Mouse (Mus musculus) heart, embryonic 13.5 days (tissue): ENCODE data around the gene Slc29a2. TPM values are rescaled to one million over a fixed set of nuclear protein-coding genes. Genes with fewer than 3 reads are reported as not detected.
"Not testable (repeated sequence)": the region's sequence is repeated elsewhere in the genome, so short reads cannot be mapped to it uniquely, and the experiment has no call there.

Source experiments
- ATAC-seq: fragments of 200-750 bp; cut with Nextera tagmentation; 2 replicates; pipeline ENCODE4 v1.8.0; 2017; ENCODE audit warnings: moderate TSS enrichment; ENCODE audit not compliant: insufficient number of reproducible peaks, low FRiP score, low TSS enrichment; ENCODE audit errors: extremely low read depth
- H3K27ac ChIP-seq: fragments of 300-500 bp; sonication (generic); replicated peaks from 2 replicates; pipeline ENCODE4 v1.5.1; 2015; ENCODE audit warnings: moderate library complexity, mild to moderate bottlenecking, inconsistent platforms
- H3K27me3 ChIP-seq: fragments of 300-500 bp; sonication (generic); replicated peaks from 2 replicates; pipeline ENCODE4 v1.6.1; 2015; ENCODE audit warnings: mild to moderate bottlenecking, inconsistent platforms
- H3K36me3 ChIP-seq: fragments of 300-500 bp; sonication (generic); 2 replicates; pipeline ENCODE4 v1.6.1; 2015; ENCODE audit warnings: mild to moderate bottlenecking, inconsistent platforms
- H3K4me1 ChIP-seq: fragments of 300-500 bp; sonication (generic); 2 replicates; pipeline ENCODE4 v1.6.1; 2015; ENCODE audit warnings: inconsistent platforms
- H3K4me2 ChIP-seq: fragments of 300-500 bp; sonication (generic); 2 replicates; pipeline ENCODE4 v1.6.1; 2015; ENCODE audit warnings: inconsistent platforms, mild to moderate bottlenecking, moderate library complexity
- H3K4me3 ChIP-seq: fragments of 300-500 bp; sonication (generic); 2 replicates; pipeline ENCODE4 v1.5.1; 2015; ENCODE audit warnings: moderate library complexity, mild to moderate bottlenecking, inconsistent platforms
- H3K9ac ChIP-seq: fragments of 300-500 bp; sonication (generic); 2 replicates; pipeline ENCODE4 v1.6.1; 2015; ENCODE audit warnings: inconsistent platforms, mild to moderate bottlenecking, moderate library complexity
- H3K9me3 ChIP-seq: fragments of 300-500 bp; sonication (generic); 2 replicates; pipeline ENCODE4 v1.6.1; 2016; ENCODE audit warnings: inconsistent platforms
- WGBS: fragments of 180-500 bp; shearing (Covaris S2); methylation state at CpG from one replicate; pipeline ENCODE4 v1.1.7; 2015; ENCODE audit warnings: mixed read lengths; 5-methylcytosine and 5-hydroxymethylcytosine counted together
- polyA plus RNA-seq: library from polyadenylated mRNA; unstranded; fragments of >200 nt; fragmentation: Nextera tagmentation; extraction: Ambion mirVana; gene quantifications from 2 replicates; pipeline ENCODE4 v1.2.1, GENCODE M21; 2015

Slc29a2 gene
- polyA plus RNA-seq, 1 experiment from 2014 or later = 8.5 TPM

GRCm38 (mm10) chr19:5001666-5002406 is 21.8 kb upstream of the Slc29a2 start:
- H3K4me1 ChIP-seq = peaks cover 24% of the 10 kb centered on the region
- 2% methylated on average over 39 of the region's 39 CpGs for WGBS
- peak overlapping the region; percentile 43 for H3K4me3 ChIP-seq
- H3K27ac ChIP-seq = peak overlapping the region; percentile 60
- no peaks in the 10 kb centered on the region for H3K36me3 ChIP-seq
- H3K27me3 ChIP-seq = peaks cover 9% of the 10 kb centered on the region
- ATAC-seq = peak; percentile 76; the same call in 1 of the 2 replicates
- peak overlapping the region; percentile 57 for H3K9ac ChIP-seq
- H3K9me3 ChIP-seq = no peaks in the 10 kb centered on the region
- H3K4me2 ChIP-seq = peak overlapping the region; percentile 70

- H3K27ac ChIP-seq, H3K27me3 ChIP-seq, H3K36me3 ChIP-seq, H3K9me3 ChIP-seq, H3K4me3 ChIP-seq, H3K9ac ChIP-seq, H3K4me2 ChIP-seq, ATAC-seq: not testable (repeated sequence)
- WGBS = 52% methylated on average over 2 of the region's 2 CpGs
- H3K4me1 ChIP-seq = peaks cover 24% of the 10 kb centered on the region
Measured at GRCm38 (mm10) chr19:5003644-5004043, 20.0 kb upstream of the Slc29a2 start.

- H3K4me1 ChIP-seq = peaks cover 14% of the 10 kb centered on the region
- no peaks in the 10 kb centered on the region for H3K9me3 ChIP-seq
- no peak overlapping the region for H3K9ac ChIP-seq
- no peaks in the 10 kb centered on the region for H3K27me3 ChIP-seq
- no peaks in the 10 kb centered on the region for H3K36me3 ChIP-seq
- ATAC-seq = no peak
- WGBS = 56% methylated on average over 4 of the region's 4 CpGs
- H3K27ac ChIP-seq = no peak overlapping the region
- no peak overlapping the region for H3K4me3 ChIP-seq
- H3K4me2 ChIP-seq = no peak overlapping the region
Measured at GRCm38 (mm10) chr19:5004925-5005324, 18.7 kb upstream of the Slc29a2 start.

- Histone ChIP-seq H3K4me2 (no peak overlapping the region), H3K27ac (0 out of 2 replicates have a peak overlapping the region, but pooled peaks have one; percentile 24), H3K9ac (no peak overlapping the region), H3K4me1 (peaks cover 31% of the 10 kb centered on the region), H3K4me3 (no peak overlapping the region), H3K9me3 (no peaks in the 10 kb centered on the region), H3K27me3 (no peaks in the 10 kb centered on the region), H3K36me3 (no peaks in the 10 kb centered on the region)
- WGBS = 39% methylated on average over 8 of the region's 8 CpGs
- ATAC-seq = no peak
Measured at GRCm38 (mm10) chr19:5013138-5013537, 10.5 kb upstream of the Slc29a2 start.

- Histone ChIP-seq H3K36me3 (no peaks in the 10 kb centered on the region), H3K4me3 (no peak overlapping the region), H3K4me2 (no peak overlapping the region), H3K9me3 (no peaks in the 10 kb centered on the region), H3K27ac (peak overlapping the region; percentile 96), H3K4me1 (peaks cover 31% of the 10 kb centered on the region), H3K27me3 (no peaks in the 10 kb centered on the region), H3K9ac (no peak overlapping the region)
- WGBS = 18% methylated on average over 8 of the region's 8 CpGs
- ATAC-seq = no peak
Measured at GRCm38 (mm10) chr19:5014961-5015398, 8.7 kb upstream of the Slc29a2 start.

GRCm38 (mm10) chr19:5016221-5016742 is 7.4 kb upstream of the Slc29a2 start:
- WGBS = 22% methylated on average over 10 of the region's 10 CpGs
- Histone ChIP-seq H3K9ac (peak overlapping the region; percentile 62), H3K27me3 (no peaks in the 10 kb centered on the region), H3K4me3 (0 out of 2 replicates have a peak overlapping the region, but pooled peaks have one; percentile 8), H3K27ac (peak overlapping the region; percentile 96), H3K4me2 (peak overlapping the region; percentile 59), H3K9me3 (no peaks in the 10 kb centered on the region), H3K36me3 (no peaks in the 10 kb centered on the region), H3K4me1 (peaks cover 34% of the 10 kb centered on the region)
- ATAC-seq = peak; percentile 58

GRCm38 (mm10) chr19:5016782-5017181 is 6.9 kb upstream of the Slc29a2 start:
- H3K27ac ChIP-seq = peak overlapping the region; percentile 96
- peak overlapping the region; percentile 62 for H3K9ac ChIP-seq
- no peaks in the 10 kb centered on the region for H3K9me3 ChIP-seq
- WGBS = 20% methylated on average over 12 of the region's 12 CpGs
- H3K36me3 ChIP-seq = no peaks in the 10 kb centered on the region
- no peaks in the 10 kb centered on the region for H3K27me3 ChIP-seq
- H3K4me3 ChIP-seq = 0 out of 2 replicates have a peak overlapping the region, but pooled peaks have one; percentile 8
- H3K4me2 ChIP-seq = peak overlapping the region; percentile 59
- H3K4me1 ChIP-seq = peaks cover 34% of the 10 kb centered on the region
- no peak for ATAC-seq

GRCm38 (mm10) chr19:5017611-5018010 is 6.0 kb upstream of the Slc29a2 start:
- WGBS = 65% methylated on average over 4 of the region's 4 CpGs
- H3K36me3 ChIP-seq = no peaks in the 10 kb centered on the region
- no peak for ATAC-seq
- no peak overlapping the region for H3K4me2 ChIP-seq
- H3K9me3 ChIP-seq = no peaks in the 10 kb centered on the region
- H3K4me3 ChIP-seq = no peak overlapping the region
- no peaks in the 10 kb centered on the region for H3K27me3 ChIP-seq
- H3K27ac ChIP-seq = no peak overlapping the region
- H3K9ac ChIP-seq = no peak overlapping the region
- H3K4me1 ChIP-seq = peaks cover 34% of the 10 kb centered on the region

GRCm38 (mm10) chr19:5018191-5018590 is 5.5 kb upstream of the Slc29a2 start:
- Histone ChIP-seq H3K4me3 (no peak overlapping the region), H3K4me2 (no peak overlapping the region), H3K27me3 (no peaks in the 10 kb centered on the region), H3K9ac (no peak overlapping the region), H3K27ac (no peak overlapping the region), H3K36me3 (no peaks in the 10 kb centered on the region), H3K9me3 (no peaks in the 10 kb centered on the region), H3K4me1 (peaks cover 34% of the 10 kb centered on the region)
- ATAC-seq = no peak
- 70% methylated on average over 3 of the region's 3 CpGs for whole genome bisulfite sequencing

GRCm38 (mm10) chr19:5021416-5021815 is 2.2 kb upstream of the Slc29a2 start:
- 71% methylated on average over 2 of the region's 2 CpGs for WGBS
- peaks cover 8% of the 10 kb centered on the region for H3K36me3 ChIP-seq
- H3K27me3 ChIP-seq = no peaks in the 10 kb centered on the region
- ATAC-seq = no peak
- no peak overlapping the region for H3K9ac ChIP-seq
- H3K4me2 ChIP-seq = no peak overlapping the region
- no peak overlapping the region for H3K4me3 ChIP-seq
- peaks cover 27% of the 10 kb centered on the region for H3K4me1 ChIP-seq
- no peak overlapping the region for H3K27ac ChIP-seq
- H3K9me3 ChIP-seq = no peaks in the 10 kb centered on the region

- Histone ChIP-seq H3K4me3 (no peak overlapping the region), H3K36me3 (peaks cover 55% of the 10 kb centered on the region), H3K4me1 (peaks cover 17% of the 10 kb centered on the region; the same call in 1 of the 2 replicates), H3K27ac (no peak overlapping the region), H3K9ac (no peak overlapping the region), H3K4me2 (no peak overlapping the region), H3K27me3 (no peaks in the 10 kb centered on the region), H3K9me3 (no peaks in the 10 kb centered on the region)
- WGBS = 75% methylated on average over 8 of the region's 8 CpGs
- no peak for ATAC-seq
Measured at GRCm38 (mm10) chr19:5026111-5026510, 2.5 kb downstream of the Slc29a2 start.

GRCm38 (mm10) chr19:5032686-5033085 is 9.0 kb downstream of the Slc29a2 start:
- Histone ChIP-seq H3K9me3 (no peaks in the 10 kb centered on the region), H3K36me3 (peaks cover 46% of the 10 kb centered on the region), H3K9ac (no peak overlapping the region), H3K27ac (no peak overlapping the region), H3K4me3 (no peak overlapping the region), H3K4me1 (peaks cover 2% of the 10 kb centered on the region), H3K4me2 (no peak overlapping the region), H3K27me3 (no peaks in the 10 kb centered on the region)
- 74% methylated on average over 3 of the region's 3 CpGs for WGBS
- ATAC-seq = no peak
